Mouse (Mus musculus) CH12.LX (cell line): ENCODE measurements around the gene Alg9.

Source experiments
- MYC ChIP-seq: IDR thresholded peaks from 2 replicates; pipeline ENCODE4 v1.6.1; 2011; ENCODE audit warnings: low read depth, mild to moderate bottlenecking, improper control_type of control experiment, low read length
- PAX5 ChIP-seq: IDR thresholded peaks from 2 replicates; pipeline ENCODE4 v1.6.1; 2012; ENCODE audit warnings: low read length, inconsistent platforms, mixed read lengths
- POLR2A ChIP-seq: IDR thresholded peaks from 2 replicates; pipeline ENCODE4 v1.6.1; 2011; ENCODE audit warnings: low read depth, mild to moderate bottlenecking, improper control_type of control experiment, low read length
- UBTF ChIP-seq: IDR thresholded peaks from 2 replicates; pipeline ENCODE4 v1.6.1; 2012; ENCODE audit warnings: low read depth, mild to moderate bottlenecking, inconsistent platforms, low read length, improper control_type of control experiment, moderate library complexity
- ZNF384 ChIP-seq: IDR thresholded peaks from 2 replicates; pipeline ENCODE4 v1.6.1; 2012; ENCODE audit warnings: low read depth, low read length, improper control_type of control experiment, inconsistent platforms

DNA sequence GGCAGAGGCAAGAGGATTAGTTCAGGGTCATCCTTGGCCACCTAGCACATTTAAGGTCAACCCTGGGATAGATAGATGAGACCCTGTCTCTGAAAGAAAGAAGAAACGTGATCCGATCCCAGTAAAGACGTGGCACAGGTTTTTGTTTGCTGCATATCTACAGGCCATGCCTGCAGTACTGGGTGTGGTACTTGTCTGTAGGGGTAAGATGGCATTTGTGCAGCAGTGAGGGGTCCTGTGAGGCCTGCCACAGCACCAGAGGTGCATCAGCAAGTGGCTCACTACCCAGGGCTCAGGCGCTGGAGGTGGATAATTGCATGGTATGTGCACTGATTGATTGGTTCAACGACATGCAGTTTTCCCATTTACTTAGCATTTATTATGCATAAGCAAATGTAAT lies 39.0 kb downstream of the Alg9 start:
- TF ChIP-seq UBTF = no peak
- TF ChIP-seq MYC = no peak
- TF ChIP-seq POLR2A = no peak
- TF ChIP-seq PAX5 = no peak
- no peak for TF ChIP-seq ZNF384
